Mouse (Mus musculus) liver, adult (tissue): ENCODE results near the gene Golga3.
A peak's percentile ranks its signal among the peaks of the same experiment; 100 is the strongest.

Experiments
- GATA4 ChIP-seq: IDR thresholded peaks from 2 replicates; pipeline ENCODE4 v1.6.1; 2014; ENCODE audit warnings: mild to moderate bottlenecking, low read length; ENCODE audit not compliant: insufficient replicate concordance

Golga3 gene

DNA sequence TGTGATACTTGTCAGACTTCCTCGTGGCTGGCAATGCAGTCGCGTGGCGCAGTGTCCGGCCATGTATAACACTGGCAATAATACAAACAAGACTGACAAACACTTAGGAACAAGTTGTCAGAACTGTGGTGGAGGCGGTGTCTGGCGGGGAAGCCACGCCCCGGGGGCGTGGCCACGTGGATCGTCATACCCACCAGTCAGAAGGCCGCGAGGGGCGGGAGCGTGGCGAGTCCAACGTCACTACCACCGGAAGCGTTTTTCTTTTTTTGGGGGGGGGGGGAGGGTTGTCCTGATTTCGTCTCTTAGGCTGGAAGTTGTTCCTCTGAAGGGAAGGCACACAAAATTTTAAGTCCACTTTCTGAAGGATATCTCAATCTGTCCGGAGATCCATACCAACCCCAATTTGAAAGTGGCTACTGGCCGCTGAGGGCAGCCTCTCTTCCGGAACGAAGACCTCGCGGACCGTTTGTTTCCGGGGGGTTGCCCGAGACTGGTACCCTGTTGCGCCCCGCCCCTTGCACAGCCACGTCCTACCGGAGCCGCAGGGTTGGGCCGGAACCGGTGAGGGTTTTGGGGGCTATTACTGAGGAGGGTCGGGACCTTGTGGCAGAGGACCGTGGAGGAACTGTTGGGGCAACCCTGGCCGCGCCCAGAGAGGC, at the start of gene Golga3:
Gene Golga3, plus strand, starts transcription at position 340 of the 659 bp plus-strand sequence.
- TF ChIP-seq GATA4: no peak

DNA sequence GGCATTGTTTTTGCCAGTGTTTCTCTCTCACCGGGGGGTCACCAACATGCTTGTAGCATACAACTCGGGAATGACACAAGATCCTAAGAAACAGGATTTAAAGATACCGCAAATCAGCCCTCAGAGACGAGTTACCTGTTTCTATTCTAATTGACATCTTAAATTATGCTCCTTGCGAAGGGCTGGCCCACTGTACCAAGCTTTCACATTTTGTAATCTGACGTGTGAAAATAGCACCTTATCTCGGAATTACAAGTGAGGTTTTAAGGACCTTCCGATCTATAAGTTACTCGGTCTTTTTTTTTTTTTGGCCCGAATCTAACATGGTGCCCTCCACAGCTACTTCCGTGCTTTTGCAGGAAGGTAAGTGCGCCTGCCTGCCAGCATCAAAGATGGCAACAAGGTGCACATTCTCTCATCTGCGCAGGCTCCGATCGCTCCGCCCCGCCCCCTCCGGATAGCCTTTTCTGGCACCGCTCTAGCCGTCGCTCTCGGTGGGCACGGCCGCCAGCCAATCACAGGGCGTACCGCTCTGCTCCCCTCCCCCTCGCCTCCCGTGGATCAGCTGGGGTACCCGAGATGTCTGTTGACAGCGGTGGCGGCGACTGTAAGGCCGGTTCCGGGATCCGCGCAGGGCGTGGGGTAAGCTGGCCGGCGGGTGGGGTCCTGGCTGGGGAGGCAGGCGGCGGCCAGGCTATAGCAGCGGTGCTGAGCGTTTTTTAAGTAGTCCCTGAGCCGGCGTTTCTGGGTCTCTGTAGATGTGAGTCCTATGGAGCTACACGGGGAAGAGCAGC, 41.0 kb upstream of the Golga3 start, which contains the start of gene Chfr:
Gene Chfr, plus strand, starts transcription at position 550 of the 794 bp plus-strand sequence.
- peak; percentile 29; the same call in 1 of the 2 replicates for TF ChIP-seq GATA4

DNA sequence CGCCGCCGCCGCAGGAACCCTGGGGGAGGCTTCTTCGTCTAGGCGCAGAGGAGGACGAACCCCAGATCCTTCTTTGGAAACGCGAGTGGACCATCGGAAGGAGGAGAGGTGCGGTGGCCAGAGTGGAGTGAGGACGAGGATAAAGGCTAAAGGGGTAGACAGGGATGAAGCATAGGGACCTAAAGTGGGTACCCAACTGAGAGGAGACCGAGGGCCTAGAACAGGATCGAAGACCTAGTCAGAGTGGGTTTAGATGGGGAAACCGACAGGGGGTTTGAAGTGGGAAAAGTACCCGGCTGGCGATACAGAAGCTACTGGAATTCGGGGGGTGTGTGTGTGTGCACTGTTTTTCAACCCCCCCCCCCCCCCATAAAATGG, 40.4 kb upstream of the Golga3 start:
- TF ChIP-seq GATA4: no peak

DNA sequence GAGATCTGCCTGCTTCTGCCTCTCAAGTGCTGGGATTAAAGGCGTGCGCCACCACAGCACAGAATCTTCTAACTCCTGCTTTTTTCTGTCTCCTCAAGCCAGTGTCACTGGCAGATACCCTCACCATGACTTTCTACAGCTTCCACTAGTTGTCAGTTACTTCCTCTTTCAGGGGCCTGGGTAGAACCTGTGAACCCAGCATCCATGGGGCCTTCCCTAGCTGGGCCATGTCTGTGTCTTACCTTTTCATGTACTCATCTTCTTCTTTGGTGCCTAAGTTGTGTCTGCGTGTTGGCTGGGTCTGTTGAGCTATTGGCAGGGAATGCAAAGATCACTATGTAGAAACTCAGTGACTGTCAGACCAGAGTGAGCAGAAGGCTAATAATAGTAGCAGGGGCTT, 38.7 kb upstream of the Golga3 start:
- TF ChIP-seq GATA4: no peak

DNA sequence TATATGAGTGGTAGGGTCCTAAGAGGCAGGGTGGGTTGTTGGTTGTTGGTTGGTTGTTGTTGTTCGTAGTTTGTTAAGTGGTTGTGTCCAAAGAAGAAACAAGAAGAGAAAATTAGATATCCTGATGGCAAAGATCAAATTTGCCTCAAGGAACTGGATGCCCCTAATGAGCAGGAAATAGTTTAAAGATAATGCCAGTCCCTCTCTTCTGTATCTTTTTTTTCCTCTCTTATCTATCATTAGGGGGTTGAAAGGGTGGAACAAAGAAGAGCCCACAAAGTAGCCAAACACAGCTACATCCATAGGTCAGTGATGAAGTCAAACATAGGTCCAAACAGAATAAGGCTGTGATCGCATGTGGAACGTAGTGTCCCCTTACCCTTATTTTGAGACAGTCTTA, 37.2 kb upstream of the Golga3 start:
- no peak for TF ChIP-seq GATA4

DNA sequence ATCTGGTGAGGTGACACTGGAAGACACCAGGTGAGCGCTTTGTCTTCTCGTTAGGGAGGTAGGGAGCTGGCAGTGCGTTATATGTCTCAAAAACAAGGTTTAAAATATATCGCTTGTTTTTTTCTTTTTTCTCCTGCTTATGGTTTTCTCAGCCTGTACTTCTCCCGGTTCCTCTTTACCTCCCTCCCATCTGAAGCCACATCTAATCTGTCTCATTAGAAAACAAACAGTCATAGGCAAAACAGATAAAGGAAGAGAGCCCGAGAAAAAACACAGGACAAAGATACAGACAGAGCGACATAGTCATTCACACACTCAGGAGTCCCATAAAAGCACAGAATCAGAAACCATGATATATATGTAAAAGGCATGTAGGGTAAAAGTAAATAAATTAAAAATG, 36.1 kb upstream of the Golga3 start:
- TF ChIP-seq GATA4: no peak

DNA sequence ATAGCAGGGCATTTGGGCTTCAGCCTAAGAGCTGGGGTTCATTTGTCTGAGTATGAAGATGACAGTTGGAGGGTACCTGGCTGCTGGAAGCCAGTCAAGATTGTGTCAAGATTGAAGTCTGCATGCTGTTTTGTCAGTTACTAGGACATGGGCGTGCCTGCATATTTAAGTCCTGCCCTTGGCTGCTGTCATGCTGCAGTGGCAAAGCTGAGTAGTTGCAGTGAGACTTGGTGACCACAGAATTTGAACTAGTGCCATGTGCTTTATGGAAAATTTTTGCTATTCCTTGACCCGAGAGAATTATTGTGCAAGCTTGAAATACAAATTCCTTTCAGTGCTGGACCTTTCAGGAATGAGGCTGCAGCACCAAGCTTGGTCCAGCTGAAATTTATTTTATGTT, 34.2 kb upstream of the Golga3 start:
- TF ChIP-seq GATA4: no peak

DNA sequence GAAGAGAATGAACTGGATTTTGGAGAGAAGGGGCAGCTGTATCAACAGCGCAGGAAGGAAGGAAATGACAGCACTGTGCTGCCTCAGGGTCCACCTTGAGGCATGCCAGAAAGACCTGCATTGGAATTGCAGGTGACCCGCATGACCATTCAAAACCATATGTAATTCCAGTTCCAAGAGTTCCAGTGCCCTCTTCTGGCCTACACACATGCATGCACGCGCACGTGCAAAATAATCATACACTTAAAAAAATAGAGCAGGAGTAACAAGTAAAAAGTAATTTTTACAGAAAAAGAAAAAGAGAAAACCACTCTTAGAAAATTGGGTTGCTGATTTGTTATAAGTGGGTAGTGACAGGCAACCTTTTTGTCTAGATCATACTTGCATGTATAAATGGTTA, 33.5 kb upstream of the Golga3 start:
- TF ChIP-seq GATA4: no peak

DNA sequence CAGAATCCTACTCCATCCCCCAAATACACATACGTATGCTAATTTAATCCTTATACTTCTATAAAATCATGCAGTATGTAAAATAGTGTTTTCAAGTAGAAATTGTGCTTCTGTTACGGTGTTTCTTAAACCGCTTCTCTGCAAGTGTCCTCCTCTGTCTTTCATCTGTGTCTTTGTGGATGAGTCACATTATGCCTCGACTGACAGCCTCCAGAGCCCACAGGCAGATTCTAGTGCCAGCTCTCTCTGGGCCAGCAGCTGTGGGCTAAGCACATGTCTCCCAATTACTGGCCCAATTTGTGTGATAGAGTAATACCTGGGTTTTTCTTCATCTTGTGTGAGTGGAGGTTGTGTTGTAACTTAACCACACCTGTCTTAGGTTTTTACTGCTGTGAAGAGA, 7.1 kb upstream of the Golga3 start:
- TF ChIP-seq GATA4: no peak

DNA sequence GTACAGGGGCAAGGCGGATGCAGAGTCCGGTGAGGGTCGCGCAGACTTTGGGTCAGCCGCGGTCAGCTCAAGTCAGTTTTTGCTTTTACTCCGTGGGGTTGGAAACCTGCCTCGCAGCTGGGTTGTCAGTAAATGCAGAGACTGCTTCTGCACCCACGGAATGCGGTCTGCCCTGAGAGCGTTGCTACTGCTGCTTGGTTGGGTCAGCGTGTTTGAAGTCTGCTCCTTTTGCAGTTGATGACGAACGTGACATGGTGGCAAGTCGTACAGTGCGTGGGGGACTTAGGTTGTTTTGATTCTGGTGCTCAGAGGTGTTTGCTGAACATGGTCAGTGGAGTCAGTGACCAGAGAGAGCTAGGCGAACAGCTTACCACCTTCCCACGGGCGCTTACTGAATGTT, 520 bp downstream of the Golga3 start:
- TF ChIP-seq GATA4: no peak

DNA sequence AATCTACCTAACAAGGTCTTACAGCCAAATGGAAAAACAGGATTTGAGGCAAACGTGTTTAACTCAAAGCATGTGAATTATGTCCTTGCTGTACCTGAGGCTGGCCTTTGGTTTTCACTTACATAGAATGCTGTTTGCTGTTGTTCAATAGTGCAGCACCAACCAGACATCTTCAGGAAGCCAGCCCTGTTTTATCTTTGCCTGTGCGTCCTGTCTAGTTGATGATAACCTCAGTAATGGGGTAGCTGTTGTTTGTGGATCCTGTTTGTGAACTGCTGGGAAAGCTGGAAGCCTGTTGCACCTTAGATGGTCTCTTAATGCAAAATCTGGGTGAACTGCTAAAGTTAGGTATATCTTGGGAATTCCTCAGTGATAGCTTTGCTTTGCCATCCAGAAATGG, 2.1 kb downstream of the Golga3 start:
- no peak for TF ChIP-seq GATA4

DNA sequence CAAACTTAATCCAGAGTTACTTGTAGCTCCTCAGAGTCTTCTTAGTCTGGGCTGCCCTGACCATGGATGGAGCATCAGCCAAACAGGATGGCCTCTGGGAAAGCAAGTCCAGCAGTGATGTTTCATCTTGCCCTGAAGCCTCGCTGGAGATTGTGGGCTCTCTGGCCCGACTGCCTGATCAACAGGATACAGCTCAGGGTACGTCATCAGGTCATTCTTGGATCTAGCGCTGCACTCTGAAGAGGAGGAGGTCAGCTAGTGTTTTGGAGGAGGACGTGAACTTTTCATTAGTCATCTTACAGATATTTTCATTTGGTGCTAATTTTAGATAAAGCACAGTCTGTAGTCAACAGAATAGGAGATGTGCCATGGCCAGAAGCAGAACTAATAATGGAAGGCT, 5.2 kb downstream of the Golga3 start:
- TF ChIP-seq GATA4: peak; percentile 15; the same call in 1 of the 2 replicates

DNA sequence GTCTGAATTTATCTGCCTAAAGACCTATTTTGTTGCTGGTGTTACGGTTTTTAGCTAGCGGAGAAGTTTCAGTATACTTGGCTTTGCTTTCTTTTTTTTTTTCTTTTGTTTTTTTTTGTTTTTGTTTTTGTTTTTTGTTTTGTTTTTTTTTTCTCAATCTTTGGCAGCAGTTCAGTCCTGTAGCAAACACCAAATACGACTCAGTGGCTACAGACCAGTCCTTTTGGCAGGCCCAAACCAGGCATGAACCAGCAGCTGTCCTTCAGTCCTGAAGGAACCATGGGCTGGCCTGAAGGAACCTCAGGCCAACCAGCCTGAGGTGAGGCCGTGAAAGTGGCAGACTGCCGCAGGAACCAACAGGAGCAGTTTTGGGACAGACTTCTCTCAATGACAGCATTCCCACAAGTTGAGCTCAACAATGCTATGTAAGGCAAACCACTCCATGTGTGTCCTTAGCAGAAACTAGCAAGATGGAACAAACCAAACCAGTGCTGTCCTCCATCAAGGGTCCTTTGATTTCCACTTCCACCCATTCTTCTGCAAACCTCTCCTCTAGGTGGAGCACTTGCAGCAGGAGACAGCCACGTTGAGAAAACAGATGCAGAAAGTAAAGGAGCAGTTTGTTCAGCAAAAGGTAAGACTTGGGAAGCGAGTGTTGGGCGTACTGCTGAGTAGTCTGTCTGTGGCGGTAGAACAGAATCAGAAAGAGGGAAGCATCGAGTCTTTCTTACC, 26.8 kb downstream of the Golga3 start:
- TF ChIP-seq GATA4: no peak

DNA sequence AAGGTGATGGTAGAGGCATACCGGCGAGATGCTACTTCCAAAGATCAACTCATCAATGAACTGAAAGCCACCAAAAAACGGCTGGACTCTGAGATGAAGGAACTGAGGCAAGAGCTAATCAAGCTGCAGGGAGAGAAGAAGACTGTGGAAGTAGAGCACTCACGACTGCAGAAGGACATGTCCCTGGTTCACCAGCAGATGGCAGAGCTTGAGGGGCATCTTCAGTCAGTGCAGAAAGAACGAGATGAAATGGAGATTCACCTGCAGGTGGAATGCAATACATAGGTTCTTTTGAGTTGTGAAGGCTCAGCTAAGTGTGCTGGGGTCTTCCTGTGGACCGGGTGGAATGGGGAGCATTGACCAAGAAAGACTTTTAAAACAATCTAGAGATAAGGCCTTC, 28.3 kb downstream of the Golga3 start:
- TF ChIP-seq GATA4: no peak

DNA sequence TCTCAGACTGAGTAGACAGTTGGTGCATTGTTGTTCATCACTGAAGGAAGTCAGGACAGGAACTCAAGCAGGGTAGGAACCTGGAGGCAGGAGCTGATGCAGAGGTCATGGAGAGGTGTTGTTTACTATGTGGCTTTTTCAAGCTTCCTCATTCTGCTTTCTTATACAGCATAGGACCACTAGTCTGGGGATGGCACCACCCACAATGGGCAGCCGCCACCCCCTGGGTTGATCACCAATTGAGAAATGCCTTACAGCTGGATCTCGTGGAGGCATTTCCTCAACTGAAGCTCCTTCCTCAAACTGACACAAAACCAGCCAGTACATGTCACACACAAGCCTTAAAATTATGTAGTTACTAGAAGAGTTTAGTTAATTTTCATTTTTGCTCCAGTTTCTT, 34.8 kb downstream of the Golga3 start:
- TF ChIP-seq GATA4: no peak

DNA sequence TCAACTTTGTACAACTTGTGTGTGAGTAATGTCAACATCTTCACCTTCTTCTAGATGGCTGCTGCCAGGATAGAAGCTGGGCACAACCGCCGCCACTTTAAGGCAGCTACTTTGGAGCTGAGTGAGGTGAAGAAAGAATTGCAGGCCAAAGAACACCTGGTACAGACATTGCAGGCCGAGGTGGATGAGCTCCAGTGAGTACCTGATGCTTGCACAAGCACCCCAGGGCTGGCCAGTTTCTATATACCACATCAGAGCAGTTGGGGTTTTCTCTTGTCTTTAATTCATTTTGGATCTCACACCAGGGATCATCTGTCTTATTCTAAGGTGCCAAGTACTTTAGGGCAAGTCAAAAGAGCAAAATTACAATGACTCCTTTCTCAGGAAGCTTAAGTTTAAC, 40.3 kb downstream of the Golga3 start:
- no peak for TF ChIP-seq GATA4
